Mouse (Mus musculus) regulatory T cell (primary cell): ENCODE data around the gene Ptprn2.

Experiments
- in situ Hi-C: fragments of 300-600 bp; cut with MboI, MseI; formaldehyde crosslinking; loops from one replicate; pipeline ENCODE4 v1.15.1; 2025; ENCODE audit warnings: high pct_unique_total_duplicates

Gene Ptprn2

GRCm38 (mm10) chr12:117157660-117158386 lies 672.3 kb downstream of the Ptprn2 start:
- in situ Hi-C loops: no loop called here

DNA sequence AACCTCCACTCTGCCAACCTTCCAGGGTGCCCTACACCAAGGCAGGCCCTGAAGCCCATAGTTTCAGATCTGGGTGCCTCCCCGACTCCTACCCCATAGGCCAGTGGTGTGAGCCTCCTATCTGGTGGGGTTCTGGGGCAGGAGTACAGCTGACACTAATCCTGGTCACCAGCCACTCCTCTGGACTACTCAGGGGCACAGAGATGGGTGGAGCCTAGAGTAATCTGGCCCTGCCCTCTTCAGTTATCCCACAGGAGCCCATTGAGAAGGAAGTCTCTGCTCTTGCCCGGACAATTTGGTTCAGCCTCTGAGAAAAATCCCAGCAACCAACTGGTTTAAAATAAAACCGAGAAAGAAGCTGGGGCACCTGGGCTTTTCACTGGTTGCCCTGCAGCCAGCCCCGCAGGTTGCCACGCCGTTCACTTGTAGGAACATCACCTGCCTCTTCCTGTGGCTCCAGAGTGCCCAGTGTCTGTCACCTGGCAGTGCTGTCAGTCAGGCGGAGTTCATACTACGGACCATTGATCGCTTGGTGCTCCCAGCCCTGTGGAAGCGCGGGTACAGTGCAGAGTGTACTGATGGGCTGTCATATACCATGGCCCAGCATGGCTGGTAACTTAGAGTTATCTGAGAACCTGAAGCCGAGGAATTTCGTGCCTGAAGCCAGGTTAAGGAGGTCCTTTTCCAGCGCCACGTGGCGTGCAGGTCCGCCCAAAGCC lies 673.6 kb downstream of the Ptprn2 start:
- in situ Hi-C loops: no loop called here

GRCm38 (mm10) chr12:117159669-117160210 lies 674.2 kb downstream of the Ptprn2 start:
- in situ Hi-C loops: no loop called here

GRCm38 (mm10) chr12:117160211-117160891 lies 674.8 kb downstream of the Ptprn2 start:
- in situ Hi-C loops: no loop called here

GRCm38 (mm10) chr12:117162180-117162579 lies 676.7 kb downstream of the Ptprn2 start:
- in situ Hi-C loops: no loop called here

DNA sequence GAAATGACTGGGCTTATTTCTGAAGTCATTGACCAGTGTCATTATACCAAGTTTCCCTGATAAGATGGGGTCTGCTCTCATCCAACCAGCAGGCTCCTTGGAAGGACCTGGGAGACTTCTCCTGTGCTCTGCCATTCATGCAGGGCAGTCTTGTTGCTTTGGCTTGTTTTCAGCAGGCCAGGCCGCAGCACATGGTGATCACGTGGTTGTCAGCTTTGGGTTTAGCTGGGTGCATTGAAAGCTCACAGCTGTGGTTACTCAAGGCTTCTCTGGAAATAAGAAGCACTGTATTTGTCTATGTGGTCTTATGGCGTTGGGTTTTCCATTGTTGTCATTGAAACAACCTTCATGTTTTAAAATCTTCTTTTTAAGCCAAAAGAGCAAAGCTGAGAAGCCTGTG lies 678.3 kb downstream of the Ptprn2 start:
- in situ Hi-C loops: no loop called here

- in situ Hi-C loops: no loop called here
Observed at GRCm38 (mm10) chr12:117166266-117166665, 680.7 kb downstream of the Ptprn2 start.

DNA sequence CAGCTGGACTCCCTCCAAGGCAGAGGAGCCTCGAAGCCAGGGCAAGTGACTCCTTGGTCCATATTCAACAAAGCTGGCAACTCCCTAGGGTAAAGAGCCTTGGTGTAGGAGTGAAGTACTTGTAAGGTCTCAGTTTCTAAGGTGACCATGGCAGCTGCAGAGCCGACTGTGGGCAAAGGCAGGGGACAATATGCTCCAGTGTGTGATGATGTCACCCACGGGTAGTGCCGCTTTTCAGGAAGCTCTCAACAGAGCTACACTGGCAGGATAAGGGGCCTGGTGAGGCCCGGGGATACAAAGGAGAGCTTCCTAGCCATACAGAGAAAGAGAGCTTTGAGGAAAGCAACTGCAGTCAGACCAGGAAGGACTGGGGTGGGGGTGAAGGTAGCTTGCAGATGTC lies 684.1 kb downstream of the Ptprn2 start:
- in situ Hi-C loops: no loop called here

- in situ Hi-C loops: no loop called here
Observed at GRCm38 (mm10) chr12:117172529-117172884, 687.0 kb downstream of the Ptprn2 start.

DNA sequence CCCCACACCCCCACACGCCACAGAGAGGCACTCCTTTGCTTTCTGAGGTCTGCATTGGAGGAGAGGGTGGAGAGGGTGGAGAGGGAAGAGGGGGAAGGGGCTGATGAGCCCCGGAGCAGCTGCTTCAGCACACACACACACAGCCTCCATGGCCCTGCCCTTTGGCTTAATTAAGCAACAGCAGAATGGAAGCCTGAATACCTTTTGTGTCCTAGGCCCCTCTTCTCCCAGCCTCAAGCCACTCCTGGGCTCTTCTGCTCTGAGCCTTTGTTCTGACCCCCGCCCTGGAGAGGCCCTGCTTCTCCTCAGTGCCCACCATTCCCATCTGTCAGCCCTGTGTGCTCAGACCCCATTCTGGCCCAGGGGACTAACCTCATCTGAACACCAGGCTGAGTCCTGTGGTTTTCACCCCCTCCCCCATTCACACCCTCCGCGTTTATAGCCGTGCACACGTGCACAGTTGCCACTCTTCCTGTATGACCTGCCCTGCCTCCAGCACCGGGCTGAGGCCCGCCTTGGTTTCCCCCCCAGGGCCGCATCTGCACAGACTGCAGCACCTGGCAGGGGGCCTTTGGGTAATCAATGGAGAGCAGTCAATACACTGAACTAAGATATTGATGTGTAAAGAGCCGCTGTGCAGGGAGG lies 687.5 kb downstream of the Ptprn2 start:
- in situ Hi-C loops: no loop called here

DNA sequence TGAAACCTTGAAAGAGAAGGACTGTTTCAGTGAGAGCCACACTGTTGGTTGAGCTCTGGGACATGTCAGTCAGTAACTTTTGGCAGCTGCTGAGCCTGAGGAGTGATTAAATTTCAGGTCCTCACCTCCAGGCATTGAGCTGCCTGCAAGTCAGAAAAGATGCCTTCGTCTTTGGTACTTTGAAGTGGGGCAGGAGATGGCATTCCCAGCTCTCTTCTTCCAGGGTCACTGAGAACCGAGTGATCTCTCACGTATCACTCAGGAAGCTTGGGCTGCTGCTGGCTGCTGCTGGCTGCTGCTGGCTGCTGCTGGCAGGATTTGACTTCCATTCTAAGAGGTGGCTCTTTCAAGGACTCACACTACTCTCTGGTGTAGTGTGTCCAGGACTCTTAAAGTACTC lies 688.7 kb downstream of the Ptprn2 start:
- in situ Hi-C loops: no loop called here

DNA sequence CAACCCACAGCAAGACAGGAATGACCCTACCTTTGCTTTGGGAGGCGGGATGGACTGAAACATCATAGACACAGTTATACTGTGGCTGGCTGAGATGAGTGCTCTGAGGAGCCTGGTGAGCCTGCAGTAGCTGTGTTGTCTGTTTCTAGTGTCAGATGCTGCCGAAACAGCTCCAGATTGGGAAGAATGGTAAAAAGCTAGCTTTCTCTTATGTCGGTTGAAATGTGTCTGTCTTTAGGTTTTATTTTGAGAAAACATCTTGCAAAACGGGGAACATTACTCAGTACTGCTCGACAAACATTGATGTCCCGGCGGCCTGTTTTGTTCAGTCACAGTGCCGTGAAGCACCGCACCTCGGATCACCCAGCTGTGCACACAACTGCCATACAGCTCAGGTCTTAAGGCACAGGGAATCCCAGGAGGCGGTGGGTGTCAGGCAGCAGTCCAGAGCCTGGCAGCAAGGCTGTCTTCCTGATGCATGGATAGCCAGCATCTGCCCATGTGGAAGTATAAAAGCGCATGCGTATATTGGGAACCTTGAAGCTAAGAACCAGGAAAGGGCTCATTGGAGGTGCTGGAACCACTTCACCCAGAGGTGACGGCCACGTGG lies 689.7 kb downstream of the Ptprn2 start:
- in situ Hi-C loops: no loop called here

DNA sequence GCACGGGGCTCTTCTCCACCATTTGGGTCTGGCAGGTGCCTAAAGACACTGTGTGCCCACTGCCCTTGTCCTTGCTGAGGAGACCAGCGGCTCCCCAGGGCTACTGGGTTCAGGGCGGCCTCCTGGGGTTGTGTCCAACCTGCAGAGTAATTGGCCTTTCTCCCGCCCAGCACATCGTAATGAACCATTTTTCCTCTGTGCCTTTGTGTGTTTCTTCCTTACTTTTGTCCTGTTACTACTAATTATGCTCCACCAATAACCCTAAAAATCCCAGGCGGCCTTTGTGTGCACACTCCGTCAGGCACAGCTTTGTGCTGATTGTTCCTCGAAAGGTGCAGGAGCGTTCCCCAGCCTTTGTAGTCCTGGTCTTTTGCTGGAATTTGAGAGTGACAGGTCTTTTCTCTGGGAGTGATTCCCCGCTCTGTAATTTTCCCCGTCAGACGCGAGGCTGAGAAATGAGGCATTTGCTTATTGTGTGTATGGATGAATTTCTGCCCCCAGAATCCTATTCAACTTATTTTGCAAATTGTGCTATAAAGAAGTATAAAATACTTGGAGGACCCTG lies 690.8 kb downstream of the Ptprn2 start:
- in situ Hi-C loops: no loop called here

DNA sequence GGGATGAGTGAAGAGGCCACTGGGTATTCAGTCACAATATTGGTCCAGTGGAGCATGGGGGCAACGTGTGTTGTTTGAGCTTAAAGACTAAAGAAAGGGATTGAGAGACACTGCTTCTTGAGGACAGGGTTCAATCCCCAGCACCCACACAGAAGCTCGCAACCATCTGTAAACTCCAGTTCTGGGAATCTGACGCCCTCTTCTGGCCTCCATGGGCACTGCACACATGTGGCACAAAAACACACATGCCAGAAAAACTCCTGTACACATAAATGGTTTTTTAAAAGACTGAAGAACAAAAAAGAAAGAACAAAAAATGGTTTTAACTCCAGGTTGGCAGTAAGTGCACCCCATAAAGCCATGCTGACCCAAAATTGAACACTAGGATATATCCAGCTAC lies 701.6 kb downstream of the Ptprn2 start:
- in situ Hi-C loops: no loop called here

GRCm38 (mm10) chr12:117192001-117192400 lies 706.5 kb downstream of the Ptprn2 start:
- in situ Hi-C loops: no loop called here

- in situ Hi-C loops: no loop called here
Observed at GRCm38 (mm10) chr12:117196721-117197425, 711.4 kb downstream of the Ptprn2 start.

GRCm38 (mm10) chr12:117198093-117198492 lies 712.6 kb downstream of the Ptprn2 start:
- in situ Hi-C loops: no loop called here

GRCm38 (mm10) chr12:117200117-117200516 lies 714.6 kb downstream of the Ptprn2 start:
- in situ Hi-C loops: no loop called here

DNA sequence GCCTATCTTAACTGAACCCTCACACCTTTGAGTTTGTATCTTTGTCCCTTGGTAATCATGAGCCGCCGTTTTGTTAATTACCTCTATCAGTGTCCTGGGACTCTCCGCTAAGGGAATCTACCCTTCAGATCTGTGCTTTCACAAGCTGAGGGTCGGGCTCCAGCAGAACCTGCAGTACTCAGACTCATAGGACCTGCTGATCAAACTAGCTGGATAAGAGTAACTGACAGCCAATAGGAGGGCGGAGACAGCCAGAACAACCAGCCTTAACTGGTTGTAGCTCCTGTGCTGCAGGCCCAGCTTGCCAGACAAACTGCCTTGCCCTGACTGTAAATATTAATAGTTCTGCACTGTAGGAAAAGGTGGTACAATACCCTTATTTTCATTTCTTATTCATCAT lies 715.1 kb downstream of the Ptprn2 start:
- in situ Hi-C loops: no loop called here

DNA sequence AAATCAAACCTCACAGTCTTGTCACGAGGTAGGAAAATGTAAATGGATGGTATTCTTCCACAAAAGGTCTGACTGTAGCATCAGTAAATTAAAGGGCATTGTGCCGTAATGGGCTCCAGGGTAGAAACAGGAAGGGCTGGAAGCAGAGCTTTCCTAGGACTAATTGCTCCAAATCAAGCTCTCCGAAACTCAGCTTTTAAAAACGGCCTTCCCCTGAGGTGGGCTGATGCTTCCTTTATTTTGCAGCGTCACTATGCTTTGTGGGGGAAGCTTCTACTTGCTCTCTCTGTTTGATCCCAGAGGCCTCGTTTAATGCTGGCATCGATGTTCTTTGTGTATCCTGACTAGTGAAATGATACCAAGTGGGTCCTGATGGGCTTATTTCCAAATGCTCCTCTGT lies 718.0 kb downstream of the Ptprn2 start:
- in situ Hi-C loops: no loop called here

DNA sequence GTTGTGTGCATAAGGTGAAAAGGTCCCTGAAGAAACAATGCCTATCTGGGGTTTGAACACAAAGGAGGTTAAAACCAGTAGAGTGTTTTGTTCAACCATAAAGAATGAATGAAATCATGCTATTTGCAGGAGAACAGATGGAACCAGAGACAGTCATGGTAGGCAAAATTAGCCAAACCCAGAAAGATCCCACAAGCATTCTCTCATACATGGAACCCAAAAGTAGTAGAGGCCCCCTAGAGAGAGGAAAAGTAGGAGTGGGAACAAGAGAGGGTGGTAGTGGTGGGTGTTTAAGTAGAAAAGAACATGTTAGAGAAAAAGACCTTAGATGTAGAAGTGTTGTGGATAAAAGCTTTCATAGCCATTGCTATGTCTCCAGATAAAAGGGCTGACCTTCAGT lies 719.4 kb downstream of the Ptprn2 start:
- in situ Hi-C loops: no loop called here
